Mouse (Mus musculus): ENCODE data around the gene Plscr1.
A peak's percentile ranks its signal among the peaks of the same experiment; 100 is the strongest.

GRCm38 (mm10) chr9:92269829-92270404 is 20.4 kb downstream of the Plscr1 start:
- TF ChIP-seq POLR2A (IDR thresholded peaks at IDR 0.05; ENCODE audit: control insufficient read depth in 1 of 2, insufficient read depth in 1 of 2, low read depth in 1 of 2, low read length in 2 of 2, poor library complexity in 1 of 2) (no peak), TAL1 (IDR thresholded peaks at IDR 0.05; ENCODE audit: low read length) (no peak), CTCF (IDR thresholded peaks at IDR 0.05 in 2 of 3, conservative IDR thresholded peaks at IDR 0.05 in 1 of 3; ENCODE audit: control insufficient read depth in 1 of 3, insufficient read depth in 1 of 3, low read depth in 2 of 3, low read length in 3 of 3, poor library complexity in 1 of 3, severe bottlenecking in 1 of 3) (no peak), ZNF384 (IDR thresholded peaks at IDR 0.05; ENCODE audit: low read depth, low read length) (no peak), RCOR1 (IDR thresholded peaks at IDR 0.05; ENCODE audit: low read depth, low read length) (peak; percentile 46; the same call in 1 of the 2 replicates), EP300 (IDR thresholded peaks at IDR 0.05; ENCODE audit: low read depth in 1 of 2, low read length in 2 of 2) (peak; percentile 7 to 39; a peak in 1 of 4 replicates), MYC (IDR thresholded peaks at IDR 0.05; ENCODE audit: low read depth, low read length) (no peak), BHLHE40 (IDR thresholded peaks at IDR 0.05; ENCODE audit: borderline replicate concordance, low read depth, low read length) (no peak), USF2 (IDR thresholded peaks at IDR 0.05; ENCODE audit: borderline replicate concordance in 1 of 2, insufficient read depth in 1 of 2, low read depth in 1 of 2, low read length in 2 of 2) (no peak)

Measured in MEL (cell line).